Comparison of ENCODE assay signal across 10 mouse cellular contexts in the genomic region with DNA sequence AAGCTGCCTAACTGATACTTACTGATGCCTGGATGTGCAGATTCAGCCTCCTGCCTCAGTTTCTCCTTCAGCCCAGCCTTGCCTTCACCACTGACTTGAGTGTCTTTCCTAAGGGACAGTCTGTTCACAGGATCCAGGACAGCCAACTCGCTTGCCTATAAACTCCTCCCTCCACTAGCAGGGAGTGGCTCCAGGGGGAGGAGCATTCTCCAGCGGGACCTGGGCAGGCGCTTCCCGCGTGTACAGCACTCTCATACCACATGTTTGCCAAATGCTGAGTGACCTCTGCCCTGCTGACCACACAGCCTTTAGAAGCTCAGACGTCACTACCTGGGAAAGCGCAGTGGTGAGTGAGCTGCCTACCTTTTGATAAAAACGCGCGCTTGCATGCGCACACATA. TPM values are rescaled to one million over a fixed set of nuclear protein-coding genes. Genes with fewer than 3 reads are reported as not detected.
DNase-seq lines count a peak whose midpoint lies in the region; ATAC-seq lines count a peak whose summit lies in the region.
"Had no signal": no experiment of that assay in that cellular context is flagged by ENCODE, and none has a peak within 500 bp of the region (broad histone marks: within the 10 kb centered on the region; RNA-seq: fewer than 3 reads in every experiment).

No protein-coding gene starts in this region.

- peak; percentile 39 for DNase-seq in ovary, postnatal 36 days (ENCODE audit: low spot score)
- no peak for DNase-seq in ovary, postnatal 14 days (ENCODE audit: low spot score)
- peak; percentile 90 for DNase-seq in kidney, postnatal 36 days
- DNase-seq in lung, postnatal 4 days = peak; percentile 45 to 50
- DNase-seq in cerebellum, postnatal 4 days (ENCODE audit: low spot score in 2 of 2) = no peak
- DNase-seq in spleen, postnatal 36 days (ENCODE audit: low spot score in 2 of 2) = no peak

- no peaks in the 10 kb centered on the region for H3K9me3 ChIP-seq in forebrain, embryonic 16.5 days (ENCODE audit: control insufficient read depth, low read length)

- peaks cover 2% of the 10 kb centered on the region; the same call in 1 of the 2 replicates for H3K4me1 ChIP-seq in forebrain, embryonic 16.5 days (replicated peaks; ENCODE audit: control insufficient read depth, insufficient read depth, low read length)

- no peaks in the 10 kb centered on the region for H3K27me3 ChIP-seq in forebrain, embryonic 16.5 days (replicated peaks; ENCODE audit: control insufficient read depth, insufficient read depth, low read length)

- H3K4me2 ChIP-seq in forebrain, embryonic 16.5 days (ENCODE audit: low read length) = peak overlapping the region; percentile 25; the same call in 1 of the 2 replicates

- ATAC-seq in forebrain, embryonic 16.5 days = no peak
- ATAC-seq in CD4-positive, CD25-positive, alpha-beta regulatory T cell, adult 4 months = no peak

- 22% methylated on average over 11 of the region's 11 CpGs for WGBS in forebrain, embryonic 16.5 days

- H3K36me3 ChIP-seq in forebrain, embryonic 16.5 days (ENCODE audit: control insufficient read depth, insufficient read depth) = no peaks in the 10 kb centered on the region

- no peak overlapping the region for H3K9ac ChIP-seq in forebrain, embryonic 16.5 days (replicated peaks; ENCODE audit: low read depth, low read length)

- H3K4me3 ChIP-seq in forebrain, embryonic 16.5 days (replicated peaks; ENCODE audit: low read length) = no peak overlapping the region
- H3K4me3 ChIP-seq: myocyte had no signal

- H3K27ac ChIP-seq in forebrain, embryonic 16.5 days (ENCODE audit: low read length) = no peak overlapping the region

RNA-seq across cellular contexts. Expression of gene Eno1, which starts 15.9 kb away (rescaled TPM):
- 979 and 980 TPM in 2 replicates for polyA plus RNA-seq in forebrain, embryonic 16.5 days (2015; fragmentation: Nextera tagmentation; extraction: Ambion mirVana)
- polyA plus RNA-seq in CD4-positive, CD25-positive, alpha-beta regulatory T cell, adult 4 months (2017; shearing (Covaris generic)) = 1,000 to 10,000 TPM in 1 of 2 experiments, 100 to 1,000 TPM in 1; 733 to 1,178 TPM

RNA-seq across cellular contexts. Expression of gene Car6, which starts 19.5 kb away (rescaled TPM):
- not detected in 2 replicates for polyA plus RNA-seq in forebrain, embryonic 16.5 days (2015; fragmentation: Nextera tagmentation; extraction: Ambion mirVana)
- not detected for polyA plus RNA-seq in CD4-positive, CD25-positive, alpha-beta regulatory T cell, adult 4 months (2017; shearing (Covaris generic))
- polyA plus RNA-seq: brain, embryonic 14.5 days had no signal

Comparison
In these comparisons a context has a peak if more than half of its experiments do, and no peak if none do; other contexts are left out.
1. DNase-seq: peak in ovary, postnatal 36 days (single experiment), kidney, postnatal 36 days (2 of 2) and lung, postnatal 4 days (2 of 2); none in ovary, postnatal 14 days (single experiment), cerebellum, postnatal 4 days (0 of 2) and spleen, postnatal 36 days (0 of 2).